Mouse (Mus musculus) hindbrain, embryonic 14.5 days (tissue): ENCODE measurements around the gene Olfr283. TPM values are rescaled to one million over a fixed set of nuclear protein-coding genes. Genes with fewer than 3 reads are reported as not detected.

Source experiments
- ATAC-seq: fragments of 200-750 bp; cut with Nextera tagmentation; 2 replicates; pipeline ENCODE4 v1.8.0; 2017; ENCODE audit warnings: moderate number of reproducible peaks, mild to moderate bottlenecking, moderate TSS enrichment, moderate library complexity; ENCODE audit not compliant: low FRiP score
- DNase-seq: peaks from one replicate; pipeline ENCODE4 v3.0.0-alpha.2; 2015; ENCODE audit warnings: low spot score
- H3K27ac ChIP-seq: fragments of 300-500 bp; sonication (generic); 2 replicates; pipeline ENCODE4 v1.5.1; 2014; ENCODE audit warnings: mild to moderate bottlenecking, moderate library complexity
- H3K27me3 ChIP-seq: fragments of 300-500 bp; sonication (generic); 2 replicates; pipeline ENCODE4 v1.6.1; 2014; ENCODE audit warnings: mild to moderate bottlenecking, low read length, mixed read lengths; ENCODE audit not compliant: control insufficient read depth, insufficient read depth
- H3K36me3 ChIP-seq: fragments of 300-500 bp; sonication (generic); replicated peaks from 2 replicates; pipeline ENCODE4 v1.6.1; 2014; ENCODE audit not compliant: control insufficient read depth, insufficient read depth
- H3K4me1 ChIP-seq: fragments of 300-500 bp; sonication (generic); replicated peaks from 2 replicates; pipeline ENCODE4 v1.6.1; 2014; ENCODE audit warnings: antibody characterized with exemption, low read length, mixed read lengths; ENCODE audit not compliant: control insufficient read depth, insufficient read depth
- H3K4me2 ChIP-seq: fragments of 300-500 bp; sonication (generic); replicated peaks from 2 replicates; pipeline ENCODE4 v1.6.1; 2014; ENCODE audit warnings: mild to moderate bottlenecking, moderate library complexity
- H3K4me3 ChIP-seq: fragments of 300-500 bp; sonication (generic); replicated peaks from 2 replicates; pipeline ENCODE4 v1.5.1; 2014; ENCODE audit warnings: mild to moderate bottlenecking, low read length
- H3K9ac ChIP-seq: fragments of 300-500 bp; sonication (generic); 2 replicates; pipeline ENCODE4 v1.6.1; 2014
- H3K9me3 ChIP-seq: fragments of 300-500 bp; sonication (generic); 2 replicates; pipeline ENCODE4 v1.6.1; 2016; ENCODE audit warnings: low read length; ENCODE audit not compliant: control insufficient read depth
- WGBS: fragments of 180-500 bp; shearing (Covaris S2); extraction: QIAGEN DNeasy Blood & Tissue Kit; methylation state at CpG from one replicate; pipeline ENCODE4 v1.1.7; 2014; 5-methylcytosine and 5-hydroxymethylcytosine counted together
- polyA plus RNA-seq: library from polyadenylated mRNA; unstranded; fragments of >200 nt; fragmentation: Nextera tagmentation; extraction: Ambion mirVana; gene quantifications from 2 replicates; pipeline ENCODE4 v1.2.1, GENCODE M21; 2014

Gene Olfr283
- polyA plus RNA-seq, 1 experiment from 2014 or later = not detected

DNA sequence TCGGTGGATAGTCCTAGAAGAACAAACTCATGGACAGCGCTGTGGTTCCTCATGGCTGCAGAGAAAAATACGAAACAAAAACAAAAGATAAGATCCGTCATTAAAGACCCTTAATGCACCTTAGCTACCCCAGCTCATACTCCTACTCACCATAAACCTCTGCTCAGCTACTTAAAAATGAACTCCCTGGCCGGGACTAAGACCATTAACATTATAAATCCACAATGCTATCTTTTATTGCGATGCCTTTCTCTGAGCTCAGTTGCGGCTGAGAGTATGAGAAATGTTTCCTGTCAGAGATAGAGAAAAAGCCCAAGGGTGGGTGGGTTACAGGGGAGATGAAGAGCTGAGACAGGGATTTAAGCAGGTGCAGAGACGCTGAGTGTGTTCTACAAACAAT, 39.9 kb downstream of the Olfr283 start, which contains the start of gene Olfr284:
Gene Olfr284, minus strand, starts transcription at position 101 of the 400 bp plus-strand sequence.
- 85% methylated on average over 8 of the region's 8 CpGs for WGBS
- H3K4me2 ChIP-seq = no peak within 1 kb of the TSS
- H3K4me1 ChIP-seq = no peaks in the 10 kb centered on the region
- no peak within 1 kb of the TSS for H3K9ac ChIP-seq
- no peaks in the 10 kb centered on the region for H3K36me3 ChIP-seq
- no peak within 1 kb of the TSS for H3K27ac ChIP-seq
- no peaks in the 10 kb centered on the region for H3K9me3 ChIP-seq
- DNase-seq = no peak
- H3K27me3 ChIP-seq = no peaks in the 10 kb centered on the region
- no peak within 1 kb of the TSS for H3K4me3 ChIP-seq
- ATAC-seq = no peak

Other genes with a start within 250 kb of the Olfr283 start
- 66.2 and 66.8 TPM in 2 replicates for gene Asb8, start 215.3 kb downstream of the Olfr283 start, polyA plus RNA-seq
- 98.1 and 125 TPM in 2 replicates for gene Ccdc184, start 213.8 kb downstream of the Olfr283 start, polyA plus RNA-seq
- not detected in 2 replicates for gene Olfr288, start 185.4 kb downstream of the Olfr283 start, polyA plus RNA-seq
- not detected in 2 replicates for gene Gm44579, start 160.0 kb downstream of the Olfr283 start, polyA plus RNA-seq
- gene Olfr287, start 159.9 kb downstream of the Olfr283 start, polyA plus RNA-seq = 0.17 TPM in 1 of 2 replicates, not detected in the other
- not detected in 2 replicates for gene Olfr286, start 146.5 kb downstream of the Olfr283 start, polyA plus RNA-seq
- gene H1fnt, start 123.7 kb downstream of the Olfr283 start, polyA plus RNA-seq = not detected in 2 replicates
- gene Zfp641, start 84.8 kb downstream of the Olfr283 start, polyA plus RNA-seq = 12.2 and 14.5 TPM in 2 replicates
- gene Olfr285, start 63.6 kb downstream of the Olfr283 start, polyA plus RNA-seq = not detected in 2 replicates
- not detected in 2 replicates for gene Olfr284, start 40.0 kb downstream of the Olfr283 start, polyA plus RNA-seq
- not detected in 2 replicates for gene Olfr282, start 50.3 kb upstream of the Olfr283 start, polyA plus RNA-seq
- not detected in 2 replicates for gene Olfr281, start 71.6 kb upstream of the Olfr283 start, polyA plus RNA-seq
- gene OR5BS1P, start 89.0 kb upstream of the Olfr283 start, polyA plus RNA-seq = not detected in 2 replicates
- gene Lalba, start 101.8 kb upstream of the Olfr283 start, polyA plus RNA-seq = not detected in 2 replicates
- not detected in 2 replicates for gene Olfr279, start 111.5 kb upstream of the Olfr283 start, polyA plus RNA-seq
- 99.5 and 100 TPM in 2 replicates for gene Kansl2, start 153.3 kb upstream of the Olfr283 start, polyA plus RNA-seq
- 59.8 and 65.1 TPM in 2 replicates for gene Ccnt1, start 190.0 kb upstream of the Olfr283 start, polyA plus RNA-seq
- not detected in 2 replicates for gene 4930415O20Rik, start 190.1 kb upstream of the Olfr283 start, polyA plus RNA-seq
- 8.4 and 11.0 TPM in 2 replicates for gene Adcy6, start 229.1 kb upstream of the Olfr283 start, polyA plus RNA-seq
- 98.3 and 101 TPM in 2 replicates for gene Cacnb3, start 249.9 kb upstream of the Olfr283 start, polyA plus RNA-seq